Mouse (Mus musculus) hindbrain, embryonic 13.5 days (tissue): ENCODE data around the gene Sdc1. TPM values are rescaled to one million over a fixed set of nuclear protein-coding genes. Genes with fewer than 3 reads are reported as not detected.

ENCODE experiments used
- ATAC-seq: fragments of 200-750 bp; cut with Nextera tagmentation; 2 replicates; pipeline ENCODE4 v1.8.0; 2017; ENCODE audit warnings: moderate TSS enrichment; ENCODE audit not compliant: low FRiP score
- H3K27ac ChIP-seq: fragments of 300-500 bp; sonication (generic); 2 replicates; pipeline ENCODE4 v1.5.1; 2015; ENCODE audit warnings: inconsistent platforms, mild to moderate bottlenecking, moderate library complexity
- H3K27me3 ChIP-seq: fragments of 300-500 bp; sonication (generic); 2 replicates; pipeline ENCODE4 v1.6.1; 2015; ENCODE audit warnings: mild to moderate bottlenecking, inconsistent platforms
- H3K36me3 ChIP-seq: fragments of 300-500 bp; sonication (generic); 2 replicates; pipeline ENCODE4 v1.6.1; 2015; ENCODE audit warnings: mild to moderate bottlenecking, inconsistent platforms
- H3K4me1 ChIP-seq: fragments of 300-500 bp; sonication (generic); replicated peaks from 2 replicates; pipeline ENCODE4 v1.6.1; 2015; ENCODE audit warnings: inconsistent platforms
- H3K4me2 ChIP-seq: fragments of 300-500 bp; sonication (generic); 2 replicates; pipeline ENCODE4 v1.6.1; 2015; ENCODE audit warnings: inconsistent platforms, mild to moderate bottlenecking, moderate library complexity
- H3K4me3 ChIP-seq: fragments of 300-500 bp; sonication (generic); 2 replicates; pipeline ENCODE4 v1.5.1; 2015; ENCODE audit warnings: mild to moderate bottlenecking, inconsistent platforms
- H3K9ac ChIP-seq: fragments of 300-500 bp; sonication (generic); 2 replicates; pipeline ENCODE4 v1.6.1; 2015; ENCODE audit warnings: mild to moderate bottlenecking, inconsistent platforms
- H3K9me3 ChIP-seq: fragments of 300-500 bp; sonication (generic); 2 replicates; pipeline ENCODE4 v1.6.1; 2016; ENCODE audit warnings: inconsistent platforms
- WGBS: fragments of 180-500 bp; shearing (Covaris S2); methylation state at CpG from one replicate; pipeline ENCODE4 v1.1.7; 2015; 5-methylcytosine and 5-hydroxymethylcytosine counted together
- polyA plus RNA-seq: library from polyadenylated mRNA; unstranded; fragments of >200 nt; fragmentation: Nextera tagmentation; extraction: Ambion mirVana; gene quantifications from 2 replicates; pipeline ENCODE4 v1.2.1, GENCODE M21; 2015

The Sdc1 gene
- polyA plus RNA-seq, result 23.7 and 25.6 TPM in 2 replicates

GRCm38 (mm10) chr12:8770946-8771843 lies at the start of gene Sdc1:
Gene Sdc1 (plus strand): TSS chr12:8771323.
- peak within 1 kb of the TSS; percentile 85 for H3K27ac ChIP-seq
- H3K4me1 ChIP-seq, result peaks cover 18% of the 10 kb centered on the region
- no peaks in the 10 kb centered on the region for H3K36me3 ChIP-seq
- peak within 1 kb of the TSS; percentile 92 for H3K4me2 ChIP-seq
- H3K9ac ChIP-seq, result peak within 1 kb of the TSS; percentile 83
- no peaks in the 10 kb centered on the region for H3K9me3 ChIP-seq
- no peaks in the 10 kb centered on the region for H3K27me3 ChIP-seq
- ATAC-seq, result peak; percentile 79
- whole genome bisulfite sequencing, result under 1% methylated on average over 65 of the region's 67 CpGs
- H3K4me3 ChIP-seq, result peak within 1 kb of the TSS; percentile 67

DNA sequence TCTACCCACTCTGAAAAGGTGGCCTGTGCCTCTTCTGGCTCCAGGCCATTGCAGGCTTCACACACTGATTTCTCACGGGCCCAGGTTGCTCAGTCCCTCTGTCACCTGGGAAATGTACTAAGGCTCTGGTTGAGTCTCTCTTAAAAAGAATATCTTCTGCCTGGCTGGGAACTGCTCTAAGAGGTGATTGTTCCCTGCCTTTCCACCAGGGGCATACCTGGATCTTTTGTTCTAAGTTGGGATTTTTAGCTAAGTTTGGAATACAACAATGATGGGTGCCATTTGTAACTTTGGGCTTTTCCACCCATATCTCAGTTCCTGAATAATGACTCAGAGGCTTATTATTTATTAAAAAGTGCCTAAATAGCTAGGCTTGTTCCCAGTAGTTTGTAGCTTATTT lies 44.2 kb upstream of the Sdc1 start:
- Histone ChIP-seq H3K4me2 (no peak overlapping the region), H3K9me3 (no peaks in the 10 kb centered on the region), H3K27ac (no peak overlapping the region), H3K4me1 (no peaks in the 10 kb centered on the region), H3K9ac (no peak overlapping the region), H3K36me3 (peaks cover 35% of the 10 kb centered on the region), H3K4me3 (no peak overlapping the region), H3K27me3 (no peaks in the 10 kb centered on the region)
- WGBS, result 94% methylated on average over 1 of the region's 1 CpGs
- no peak for ATAC-seq

DNA sequence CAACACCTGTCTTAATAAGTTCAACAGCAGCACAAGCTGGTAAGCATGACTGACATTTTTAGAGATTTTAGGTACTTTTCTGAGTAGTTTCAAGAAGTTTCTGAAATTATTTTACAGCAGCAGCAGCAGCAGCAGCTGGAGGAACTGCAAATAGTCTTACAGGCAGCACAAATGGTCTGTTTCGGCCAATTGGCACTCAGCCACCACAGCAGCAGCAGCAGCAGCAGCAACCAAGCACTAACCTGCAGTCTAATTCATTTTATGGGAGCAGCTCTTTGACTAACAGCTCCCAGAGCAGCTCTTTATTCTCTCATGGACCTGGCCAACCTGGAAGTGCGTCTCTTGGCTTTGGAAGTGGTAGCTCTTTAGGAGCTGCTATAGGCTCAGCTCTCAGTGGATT lies 42.4 kb upstream of the Sdc1 start:
- WGBS, result 88% methylated on average over 2 of the region's 2 CpGs
- H3K4me3 ChIP-seq, result no peak overlapping the region
- ATAC-seq, result no peak
- H3K27ac ChIP-seq, result no peak overlapping the region
- H3K27me3 ChIP-seq, result no peaks in the 10 kb centered on the region
- H3K36me3 ChIP-seq, result peaks cover 31% of the 10 kb centered on the region
- no peak overlapping the region for H3K9ac ChIP-seq
- no peak overlapping the region for H3K4me2 ChIP-seq
- H3K4me1 ChIP-seq, result no peaks in the 10 kb centered on the region
- no peaks in the 10 kb centered on the region for H3K9me3 ChIP-seq

DNA sequence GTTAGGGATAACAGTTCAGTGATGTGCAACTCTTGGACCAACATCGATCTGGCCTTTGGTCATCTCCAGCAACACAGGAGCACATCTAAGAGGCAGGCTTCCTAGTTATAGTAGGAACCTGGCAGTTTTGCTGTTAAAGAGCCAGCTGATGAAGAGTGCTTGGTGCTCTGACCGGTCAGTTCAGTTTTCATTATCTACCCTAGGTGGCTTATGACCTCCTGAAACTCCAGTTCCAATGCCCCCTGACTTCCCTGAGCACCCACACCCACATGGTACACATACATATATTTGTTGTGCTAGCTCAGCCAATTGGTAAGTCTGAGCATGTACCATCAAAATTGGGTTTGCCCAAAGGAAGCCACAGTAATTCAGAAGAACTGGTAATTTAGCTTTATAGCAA lies 17.5 kb upstream of the Sdc1 start:
- no peaks in the 10 kb centered on the region for H3K4me1 ChIP-seq
- no peak overlapping the region for H3K9ac ChIP-seq
- H3K4me2 ChIP-seq, result no peak overlapping the region
- H3K27ac ChIP-seq, result no peak overlapping the region
- no peaks in the 10 kb centered on the region; the same call in 1 of the 2 replicates for H3K9me3 ChIP-seq
- H3K27me3 ChIP-seq, result no peaks in the 10 kb centered on the region
- H3K4me3 ChIP-seq, result no peak overlapping the region
- no peak for ATAC-seq
- peaks cover 59% of the 10 kb centered on the region for H3K36me3 ChIP-seq
- 95% methylated on average over 2 of the region's 2 CpGs for WGBS

DNA sequence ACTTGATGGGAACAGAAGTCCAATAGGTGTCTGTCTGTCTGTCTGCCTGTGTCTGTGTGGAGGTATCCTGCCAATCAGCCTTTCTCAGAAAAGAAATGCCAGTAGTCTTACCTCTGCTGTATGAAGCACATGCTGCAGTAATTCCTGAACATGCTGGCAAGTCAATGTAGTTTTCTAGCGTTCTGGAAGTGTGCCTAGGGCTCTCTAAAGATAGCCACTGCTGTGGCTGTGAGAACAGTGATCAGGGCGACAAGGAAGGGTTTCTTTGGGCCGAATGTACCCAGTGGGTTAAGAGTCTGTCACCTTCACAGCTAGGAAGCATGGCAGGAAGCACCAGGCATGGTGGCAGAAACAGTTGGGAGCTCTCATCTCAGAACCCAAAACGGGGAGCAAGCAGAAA lies 17.0 kb upstream of the Sdc1 start:
- Histone ChIP-seq H3K4me3 (no peak overlapping the region), H3K9me3 (no peaks in the 10 kb centered on the region; the same call in 1 of the 2 replicates), H3K27me3 (no peaks in the 10 kb centered on the region), H3K4me2 (no peak overlapping the region), H3K4me1 (no peaks in the 10 kb centered on the region), H3K27ac (no peak overlapping the region), H3K36me3 (peaks cover 55% of the 10 kb centered on the region), H3K9ac (no peak overlapping the region)
- WGBS, result 89% methylated on average over 4 of the region's 4 CpGs
- no peak for ATAC-seq

GRCm38 (mm10) chr12:8758029-8758428 lies 13.1 kb upstream of the Sdc1 start:
- H3K4me2 ChIP-seq, result no peak overlapping the region
- no peak overlapping the region for H3K9ac ChIP-seq
- H3K36me3 ChIP-seq, result peaks cover 32% of the 10 kb centered on the region
- no peak for ATAC-seq
- no peak overlapping the region for H3K27ac ChIP-seq
- no peak overlapping the region for H3K4me3 ChIP-seq
- no peaks in the 10 kb centered on the region for H3K4me1 ChIP-seq
- no peaks in the 10 kb centered on the region for H3K27me3 ChIP-seq
- H3K9me3 ChIP-seq, result no peaks in the 10 kb centered on the region; the same call in 1 of the 2 replicates
- 97% methylated on average over 3 of the region's 3 CpGs for WGBS

GRCm38 (mm10) chr12:8759115-8759514 lies 12.0 kb upstream of the Sdc1 start:
- 83% methylated on average over 4 of the region's 4 CpGs for WGBS
- H3K36me3 ChIP-seq, result peaks cover 23% of the 10 kb centered on the region
- no peak overlapping the region for H3K27ac ChIP-seq
- no peaks in the 10 kb centered on the region for H3K4me1 ChIP-seq
- no peaks in the 10 kb centered on the region for H3K27me3 ChIP-seq
- no peak overlapping the region for H3K4me2 ChIP-seq
- no peak for ATAC-seq
- no peak overlapping the region for H3K4me3 ChIP-seq
- no peak overlapping the region for H3K9ac ChIP-seq
- no peaks in the 10 kb centered on the region; the same call in 1 of the 2 replicates for H3K9me3 ChIP-seq

GRCm38 (mm10) chr12:8759779-8760178 lies 11.3 kb upstream of the Sdc1 start:
- Histone ChIP-seq H3K4me3 (no peak overlapping the region), H3K36me3 (peaks cover 21% of the 10 kb centered on the region), H3K27me3 (no peaks in the 10 kb centered on the region), H3K9me3 (no peaks in the 10 kb centered on the region; the same call in 1 of the 2 replicates), H3K4me1 (no peaks in the 10 kb centered on the region), H3K27ac (no peak overlapping the region), H3K4me2 (no peak overlapping the region), H3K9ac (no peak overlapping the region)
- ATAC-seq, result no peak
- WGBS, result 84% methylated on average over 6 of the region's 6 CpGs

DNA sequence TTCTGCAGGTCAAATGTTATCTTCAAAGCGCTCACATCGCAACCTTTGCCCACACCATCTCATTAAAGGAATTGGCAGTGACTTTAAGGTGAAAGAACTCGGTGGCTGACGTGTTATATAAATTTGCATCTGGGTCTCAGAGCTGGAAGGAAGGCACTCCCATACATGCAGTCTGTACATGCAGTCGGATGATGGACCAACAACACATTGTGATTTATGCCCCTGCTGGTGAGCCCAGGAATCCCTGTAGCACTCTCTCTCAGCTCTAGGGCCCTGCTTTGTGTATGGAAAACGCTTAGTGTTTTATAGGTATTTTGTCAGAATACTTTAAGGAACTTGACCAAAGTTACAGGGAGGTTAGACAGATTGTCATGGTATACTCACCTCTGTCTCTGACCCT lies 10.6 kb upstream of the Sdc1 start:
- Histone ChIP-seq H3K27me3 (no peaks in the 10 kb centered on the region), H3K27ac (no peak overlapping the region), H3K36me3 (peaks cover 21% of the 10 kb centered on the region), H3K9ac (no peak overlapping the region), H3K4me2 (no peak overlapping the region), H3K9me3 (no peaks in the 10 kb centered on the region; the same call in 1 of the 2 replicates), H3K4me1 (no peaks in the 10 kb centered on the region), H3K4me3 (no peak overlapping the region)
- no peak for ATAC-seq
- WGBS, result 88% methylated on average over 6 of the region's 6 CpGs

GRCm38 (mm10) chr12:8761058-8761457 lies 10.1 kb upstream of the Sdc1 start:
- no peaks in the 10 kb centered on the region for H3K4me1 ChIP-seq
- H3K4me2 ChIP-seq, result no peak overlapping the region
- WGBS, result 81% methylated on average over 7 of the region's 7 CpGs
- H3K4me3 ChIP-seq, result no peak overlapping the region
- peaks cover 21% of the 10 kb centered on the region for H3K36me3 ChIP-seq
- H3K9me3 ChIP-seq, result no peaks in the 10 kb centered on the region; the same call in 1 of the 2 replicates
- H3K27ac ChIP-seq, result no peak overlapping the region
- no peak overlapping the region for H3K9ac ChIP-seq
- H3K27me3 ChIP-seq, result no peaks in the 10 kb centered on the region
- no peak for ATAC-seq

GRCm38 (mm10) chr12:8762667-8763066 lies 8.5 kb upstream of the Sdc1 start:
- H3K9ac ChIP-seq, result no peak overlapping the region
- H3K4me3 ChIP-seq, result no peak overlapping the region
- ATAC-seq, result no peak
- H3K9me3 ChIP-seq, result no peaks in the 10 kb centered on the region
- 84% methylated on average over 2 of the region's 2 CpGs for WGBS
- no peaks in the 10 kb centered on the region for H3K27me3 ChIP-seq
- no peaks in the 10 kb centered on the region for H3K4me1 ChIP-seq
- H3K36me3 ChIP-seq, result peaks cover 5% of the 10 kb centered on the region
- H3K27ac ChIP-seq, result no peak overlapping the region
- H3K4me2 ChIP-seq, result no peak overlapping the region

GRCm38 (mm10) chr12:8764221-8764930 lies 6.7 kb upstream of the Sdc1 start:
- H3K27ac ChIP-seq, result no peak overlapping the region
- no peaks in the 10 kb centered on the region for H3K27me3 ChIP-seq
- no peak overlapping the region for H3K4me2 ChIP-seq
- no peak overlapping the region for H3K4me3 ChIP-seq
- no peaks in the 10 kb centered on the region for H3K9me3 ChIP-seq
- ATAC-seq, result no peak
- no peaks in the 10 kb centered on the region for H3K4me1 ChIP-seq
- WGBS, result 84% methylated on average over 15 of the region's 15 CpGs
- no peaks in the 10 kb centered on the region for H3K36me3 ChIP-seq
- H3K9ac ChIP-seq, result no peak overlapping the region
